ENCODE assay signal across 13 mouse cellular contexts in genomic region chr15:30887559-30887958, GRCm38 (mm10).
DNase-seq lines count a peak whose midpoint lies in the region; ATAC-seq and TF ChIP-seq lines count a peak whose summit lies in the region.
"Had no signal": no experiment of that assay in that cellular context is flagged by ENCODE, and none has a peak within 500 bp of the region (broad histone marks: within the 10 kb centered on the region; RNA-seq: fewer than 3 reads in every experiment).

No protein-coding gene starts in this region.

- H3K4me2 ChIP-seq in forebrain, postnatal 0 days (ENCODE audit: low read depth): no peak overlapping the region
- H3K4me2 ChIP-seq in kidney, embryonic 16.5 days (replicated peaks; ENCODE audit: low read depth, low read length): no peak overlapping the region
- H3K4me2 ChIP-seq: limb, embryonic 12.5 days; neural tube, embryonic 12.5 days had no signal

- WGBS in forebrain, postnatal 0 days: 41% methylated on average over 2 of the region's 2 CpGs
- 79% methylated on average over 2 of the region's 2 CpGs for WGBS in kidney, embryonic 16.5 days
- 83% methylated on average over 2 of the region's 2 CpGs for WGBS in midbrain, embryonic 10.5 days

- no peaks in the 10 kb centered on the region for H3K27me3 ChIP-seq in forebrain, postnatal 0 days (ENCODE audit: insufficient read depth, low read length)
- no peaks in the 10 kb centered on the region for H3K27me3 ChIP-seq in kidney, embryonic 16.5 days (ENCODE audit: insufficient read depth, low read length)
- no peaks in the 10 kb centered on the region for H3K27me3 ChIP-seq in midbrain, embryonic 10.5 days (ENCODE audit: low read depth, poor library complexity, severe bottlenecking)
- H3K27me3 ChIP-seq: limb, embryonic 12.5 days; neural tube, embryonic 12.5 days had no signal

- H3K9ac ChIP-seq in forebrain, postnatal 0 days: no peak overlapping the region
- no peak overlapping the region for H3K9ac ChIP-seq in kidney, embryonic 16.5 days (replicated peaks; ENCODE audit: low read length)
- H3K9ac ChIP-seq: limb, embryonic 12.5 days; neural tube, embryonic 12.5 days had no signal

- peak; percentile 87 for ATAC-seq in forebrain, postnatal 0 days
- no peak for ATAC-seq in kidney, embryonic 16.5 days (ENCODE audit: low FRiP score, low TSS enrichment)

- no peak for TF ChIP-seq CTCF in forebrain, postnatal 0 days (IDR thresholded peaks at IDR 0.05; ENCODE audit: low read depth)

- H3K4me3 ChIP-seq in forebrain, postnatal 0 days (ENCODE audit: low read depth, low read length): no peak overlapping the region
- no peak overlapping the region for H3K4me3 ChIP-seq in kidney, embryonic 16.5 days (ENCODE audit: low read length)
- H3K4me3 ChIP-seq in midbrain, embryonic 10.5 days: no peak overlapping the region
- H3K4me3 ChIP-seq: limb, embryonic 12.5 days; neural tube, embryonic 12.5 days had no signal

- no peaks in the 10 kb centered on the region for H3K9me3 ChIP-seq in forebrain, postnatal 0 days (ENCODE audit: low read length)
- H3K9me3 ChIP-seq in kidney, embryonic 16.5 days (ENCODE audit: low read length): no peaks in the 10 kb centered on the region
- no peaks in the 10 kb centered on the region for H3K9me3 ChIP-seq in midbrain, embryonic 10.5 days (replicated peaks)
- H3K9me3 ChIP-seq: G1E; limb, embryonic 12.5 days; neural tube, embryonic 12.5 days had no signal

- H3K27ac ChIP-seq in forebrain, postnatal 0 days (ENCODE audit: low read depth, low read length): no peak overlapping the region
- no peak overlapping the region for H3K27ac ChIP-seq in kidney, embryonic 16.5 days (ENCODE audit: low read length)
- no peak overlapping the region for H3K27ac ChIP-seq in midbrain, embryonic 10.5 days (replicated peaks)
- H3K27ac ChIP-seq: limb, embryonic 12.5 days; neural tube, embryonic 12.5 days had no signal

- 0 out of 2 replicates have a peak, but pooled peaks cover 7% of the 10 kb centered on the region for H3K4me1 ChIP-seq in forebrain, postnatal 0 days (ENCODE audit: insufficient read depth)
- no peaks in the 10 kb centered on the region for H3K4me1 ChIP-seq in kidney, embryonic 16.5 days (ENCODE audit: insufficient read depth, low read length)
- H3K4me1 ChIP-seq in midbrain, embryonic 10.5 days: no peaks in the 10 kb centered on the region
- H3K4me1 ChIP-seq: neural tube, embryonic 12.5 days had no signal

- H3K36me3 ChIP-seq in forebrain, postnatal 0 days (ENCODE audit: insufficient read depth): peaks cover 8% of the 10 kb centered on the region; the same call in 1 of the 2 replicates
- no peaks in the 10 kb centered on the region for H3K36me3 ChIP-seq in kidney, embryonic 16.5 days (ENCODE audit: insufficient read depth, low read length)
- H3K36me3 ChIP-seq in midbrain, embryonic 10.5 days: no peaks in the 10 kb centered on the region
- H3K36me3 ChIP-seq: G1E; limb, embryonic 12.5 days; neural tube, embryonic 12.5 days had no signal

- DNase-seq in cerebellum, adult 8-10 months: peak; percentile 27
- DNase-seq in cerebellum, postnatal 4 days (ENCODE audit: low spot score in 2 of 2): no peak
- peak; percentile 65 for DNase-seq in forebrain, postnatal 0 days
- peak; percentile 51 to 56 for DNase-seq in layer of hippocampus, postnatal 10 days (ENCODE audit: low spot score in 2 of 2)
- peak; percentile 70 to 75 for DNase-seq in right cerebral cortex, adult 2 months (ENCODE audit: low spot score in 2 of 2)
- DNase-seq in T-cell, adult 2 months (ENCODE audit: low spot score): no peak
- no peak for DNase-seq in midbrain, embryonic 10.5 days (ENCODE audit: low spot score)
- DNase-seq: kidney, adult 8-10 months; lung, adult 18-20 months had no signal

Comparison
In these comparisons a context has a peak if more than half of its experiments do, and no peak if none do; other contexts are left out.
1. DNase-seq: peak in cerebellum, adult 8-10 months (single experiment), forebrain, postnatal 0 days (single experiment), layer of hippocampus, postnatal 10 days (2 of 2) and right cerebral cortex, adult 2 months (2 of 2); none in cerebellum, postnatal 4 days (0 of 2), T-cell, adult 2 months (single experiment) and midbrain, embryonic 10.5 days (single experiment).